Mouse (Mus musculus) T-helper 1 cell (primary cell): ENCODE results near the gene Ncaph.
"Not testable (repeated sequence)": the region's sequence is repeated elsewhere in the genome, so short reads cannot be mapped to it uniquely, and the experiment has no call there.

Experiments used
- in situ Hi-C: fragments of 300-600 bp; cut with MboI, MseI; formaldehyde crosslinking; loops from one replicate; pipeline ENCODE4 v1.15.1; 2025; ENCODE audit warnings: high pct_unique_total_duplicates

Ncaph gene

DNA sequence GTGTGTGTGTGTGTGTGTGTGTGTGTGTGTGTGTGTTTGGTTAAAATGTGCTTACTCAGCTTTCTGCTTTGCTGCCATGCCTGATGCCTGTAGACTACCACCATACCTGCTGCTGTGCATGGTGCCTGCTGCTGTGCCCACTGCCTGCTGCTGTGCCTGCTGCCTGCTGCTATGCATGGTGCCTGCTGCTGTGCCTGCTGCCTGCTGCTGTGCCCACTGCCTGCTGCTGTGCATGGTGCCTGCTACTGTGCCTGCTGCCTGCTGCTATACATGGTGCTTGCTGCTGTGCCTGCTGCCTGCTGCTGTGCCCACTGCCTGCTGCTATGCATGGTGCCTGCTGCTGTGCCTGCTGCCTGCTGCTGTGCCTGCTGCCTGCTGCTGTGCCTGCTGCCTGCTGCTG lies 43.6 kb downstream of the Ncaph start:
- in situ Hi-C loops: loop anchor here (10.0 kb wide), 1 partner anchor 115 kb away; the partner anchor contains the start of genes 1810024B03Rik and Snrnp200

DNA sequence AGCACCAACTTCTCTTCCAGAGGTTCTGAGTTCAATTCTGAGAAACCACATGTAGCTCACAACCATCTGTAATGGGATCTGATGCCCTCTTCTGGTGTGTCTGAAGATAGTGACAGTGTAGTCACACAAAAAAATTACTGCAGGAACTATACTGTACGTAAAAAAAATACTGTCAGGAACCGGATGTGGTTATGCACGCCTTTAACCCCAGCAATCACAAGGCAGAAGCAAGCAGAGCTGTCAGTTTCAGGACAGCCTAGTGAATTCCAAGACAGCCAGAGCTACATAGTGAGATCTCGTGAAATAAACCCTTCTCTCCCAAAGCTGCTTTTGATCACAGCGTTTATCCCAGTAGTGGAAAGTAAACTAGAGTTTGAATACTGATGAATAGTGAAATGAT lies 47.5 kb downstream of the Ncaph start:
- in situ Hi-C loops: no loop called here

DNA sequence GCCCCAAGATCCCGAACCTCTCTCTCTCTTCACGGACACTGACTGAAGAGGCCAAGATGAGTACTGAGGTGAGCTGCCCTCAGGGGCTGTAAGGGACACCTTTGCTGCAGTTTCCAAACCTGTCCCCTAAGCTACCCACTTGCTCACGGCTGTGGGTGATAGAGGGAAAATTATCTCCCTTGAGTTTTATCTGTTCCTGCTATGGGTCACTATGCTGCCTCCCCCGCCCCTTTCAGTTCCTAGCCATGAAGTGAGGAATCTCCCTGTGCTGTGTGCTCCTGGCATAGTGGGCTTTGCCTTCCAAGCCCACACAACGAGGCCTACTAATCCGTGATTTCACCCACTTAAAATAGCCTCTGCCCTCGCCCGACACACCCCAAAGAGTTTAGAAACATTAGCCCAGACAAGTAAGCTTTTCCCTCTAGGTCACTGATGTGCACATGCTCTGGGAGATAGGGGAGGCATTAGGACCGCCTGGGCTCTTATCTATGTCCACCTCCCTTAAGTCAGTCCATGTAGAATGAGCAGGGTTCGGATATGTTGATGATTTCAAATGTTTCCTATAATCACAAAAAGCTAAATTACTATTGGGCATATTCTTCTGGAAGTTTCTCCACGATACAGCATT lies 53.0 kb downstream of the Ncaph start:
- in situ Hi-C loops: no loop called here

DNA sequence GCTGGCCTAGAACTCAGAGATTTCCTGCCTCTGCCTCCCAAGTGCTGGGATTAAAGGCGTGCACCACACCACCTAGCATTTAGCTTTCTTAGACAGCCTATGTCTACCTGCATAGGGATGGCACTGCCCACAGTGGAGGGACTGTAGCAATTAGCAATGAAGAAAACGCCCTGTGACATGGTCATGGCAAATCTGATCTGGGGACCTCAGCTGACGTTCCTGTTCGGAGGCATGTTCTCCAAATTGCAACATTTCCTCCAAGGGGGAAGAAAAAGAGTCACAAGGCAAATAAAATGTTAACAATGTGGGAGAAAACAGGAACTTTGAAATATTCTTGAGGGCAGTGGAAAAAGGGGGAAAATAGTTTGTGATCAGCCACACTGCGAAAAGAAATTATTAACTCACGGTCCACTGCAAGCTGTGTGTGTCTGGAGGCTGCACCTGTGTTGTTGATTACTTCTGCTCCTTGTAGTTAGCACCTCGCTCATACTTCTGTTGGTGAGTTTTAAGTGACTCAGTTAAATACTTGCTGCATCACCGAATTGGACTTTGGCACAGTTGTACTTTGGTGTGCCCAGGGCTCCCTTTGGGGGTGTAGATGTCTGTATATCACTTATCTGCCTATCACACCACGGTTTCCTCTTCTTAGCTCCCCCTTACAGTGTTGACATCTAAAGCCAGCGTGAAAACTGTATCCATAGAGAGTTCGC lies 53.7 kb downstream of the Ncaph start:
- in situ Hi-C loops: no loop called here

- in situ Hi-C loops: not testable (repeated sequence)
These were observed 54.7 kb downstream of the Ncaph start for GRCm38 (mm10) chr2:127079066-127079465.

DNA sequence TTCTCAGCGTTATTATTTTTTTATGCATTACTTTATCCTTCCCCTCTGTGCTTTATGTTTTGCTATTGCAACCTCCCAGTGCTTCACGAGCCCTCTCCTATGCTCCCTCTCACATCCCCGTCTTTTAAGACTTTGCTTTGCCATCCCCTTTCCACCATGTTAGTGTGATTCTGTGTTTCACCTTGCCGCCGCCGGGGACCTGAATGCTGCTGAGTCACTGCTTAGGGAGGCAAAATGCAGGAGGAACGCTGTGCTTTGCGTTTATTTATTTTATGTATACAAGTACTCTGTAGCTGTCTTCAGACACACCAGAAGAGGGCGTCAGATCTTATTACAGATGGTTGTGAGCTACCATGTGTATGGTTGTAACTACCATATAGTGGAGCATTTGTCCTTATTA lies 56.1 kb downstream of the Ncaph start:
- in situ Hi-C loops: no loop called here

DNA sequence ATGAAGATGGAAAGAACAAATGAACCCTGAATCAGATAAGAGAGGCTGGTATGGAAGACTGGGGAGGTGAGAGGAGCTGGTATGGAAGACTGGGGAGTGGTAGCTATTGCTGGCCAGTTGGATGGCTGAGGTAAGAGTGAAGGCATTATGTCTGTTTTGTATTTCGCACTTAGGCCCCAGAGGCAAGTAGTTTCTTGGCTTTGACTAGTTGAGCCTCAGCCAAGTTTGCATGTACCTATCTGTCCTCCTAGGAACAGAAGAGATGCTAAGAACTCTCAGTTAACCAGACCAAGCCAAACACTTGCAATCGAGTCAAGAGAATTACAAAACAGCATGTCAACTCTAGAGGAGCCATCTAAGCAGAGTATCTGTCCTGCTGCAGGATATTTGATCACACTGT lies 59.6 kb downstream of the Ncaph start:
- in situ Hi-C loops: loop anchor here (5.0 kb wide), 1 partner anchor 58 kb away; the partner anchor contains the start of gene Ncaph

GRCm38 (mm10) chr2:127070879-127071278 lies 62.9 kb downstream of the Ncaph start:
- in situ Hi-C loops: loop anchor here (5.0 kb wide), 1 partner anchor 61 kb away; the partner anchor contains the start of gene Ncaph

GRCm38 (mm10) chr2:127070435-127070841 lies 63.3 kb downstream of the Ncaph start, which contains the start of gene Blvra:
Gene Blvra, plus strand, starts transcription at chr2:127070665.
- in situ Hi-C loops: loop anchor here (5.0 kb wide), 1 partner anchor 62 kb away; the partner anchor contains the start of gene Ncaph

DNA sequence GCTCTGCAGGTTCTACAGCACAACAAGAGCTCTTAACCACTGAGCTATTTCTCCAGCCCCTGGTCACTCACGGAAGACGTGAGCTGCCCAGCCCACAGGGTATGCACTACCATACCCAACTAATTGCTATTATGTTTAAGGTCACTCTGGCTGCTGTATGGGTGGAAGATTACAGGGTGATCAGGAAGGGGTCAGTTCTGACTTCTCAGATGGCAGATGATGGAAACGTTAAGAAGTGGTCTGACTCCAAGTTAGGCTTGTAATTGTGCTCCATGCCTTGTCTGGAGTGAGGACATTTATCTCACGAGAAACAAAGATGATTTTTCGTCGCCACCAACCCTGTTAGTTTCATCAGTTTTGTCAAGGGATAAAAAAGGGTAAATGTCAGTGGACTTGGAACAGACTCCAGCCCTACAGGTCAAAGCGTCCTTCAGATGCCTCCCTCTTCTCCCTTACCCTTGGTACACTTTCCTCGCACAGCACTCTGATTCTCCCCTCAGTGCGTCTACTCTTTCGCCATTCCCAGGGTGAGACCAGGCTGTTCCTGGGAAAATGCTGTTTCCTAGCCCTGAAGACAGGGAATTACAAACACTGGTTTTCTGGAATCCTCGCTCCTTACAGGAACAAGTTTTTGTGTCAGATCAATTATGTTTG lies 63.8 kb downstream of the Ncaph start:
- in situ Hi-C loops: loop anchor here (5.0 kb wide), 1 partner anchor 62 kb away; the partner anchor contains the start of gene Ncaph

DNA sequence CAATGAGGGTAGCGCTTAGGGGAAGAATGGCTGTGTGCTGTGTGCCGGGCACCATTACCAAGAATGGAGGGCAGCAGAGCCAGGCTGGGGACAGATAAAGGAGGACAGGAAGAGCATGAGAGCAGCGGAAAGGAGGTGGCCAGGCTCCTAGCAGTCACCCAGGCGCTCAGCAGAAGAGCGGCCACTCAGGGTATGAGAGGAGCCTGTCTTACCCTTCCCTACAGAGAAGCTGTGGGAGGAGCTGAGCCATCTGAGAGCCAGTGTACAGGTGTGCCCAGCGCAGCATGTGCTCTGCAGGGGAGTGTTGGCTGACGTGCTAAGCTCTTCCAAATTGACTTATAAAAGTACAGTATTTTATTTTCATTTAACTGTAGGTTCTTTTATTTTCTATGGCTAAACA lies 64.9 kb downstream of the Ncaph start:
- in situ Hi-C loops: no loop called here

DNA sequence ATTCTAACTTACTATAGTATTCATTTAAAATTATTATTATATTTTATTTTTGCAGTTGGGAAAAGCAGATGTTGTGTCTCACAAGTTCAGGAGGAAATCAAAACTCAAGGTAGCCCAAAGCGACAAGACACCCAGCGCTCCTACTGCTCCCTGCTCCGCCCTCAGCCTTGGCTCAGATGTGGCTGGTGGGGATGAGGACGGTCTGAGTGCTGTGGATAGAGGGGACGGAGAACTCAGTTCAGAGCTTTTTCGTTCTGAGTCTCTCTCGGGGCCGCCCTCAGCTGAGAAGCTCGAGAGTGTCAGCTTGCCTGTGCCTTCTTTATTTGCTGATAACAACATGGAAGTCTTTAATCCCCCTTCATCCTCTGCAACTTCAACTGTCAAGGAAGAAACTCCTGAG lies 72.3 kb downstream of the Ncaph start:
- in situ Hi-C loops: no loop called here
